Mouse (Mus musculus): ENCODE measurements around the gene Tmub1.

The Tmub1 gene

DNA sequence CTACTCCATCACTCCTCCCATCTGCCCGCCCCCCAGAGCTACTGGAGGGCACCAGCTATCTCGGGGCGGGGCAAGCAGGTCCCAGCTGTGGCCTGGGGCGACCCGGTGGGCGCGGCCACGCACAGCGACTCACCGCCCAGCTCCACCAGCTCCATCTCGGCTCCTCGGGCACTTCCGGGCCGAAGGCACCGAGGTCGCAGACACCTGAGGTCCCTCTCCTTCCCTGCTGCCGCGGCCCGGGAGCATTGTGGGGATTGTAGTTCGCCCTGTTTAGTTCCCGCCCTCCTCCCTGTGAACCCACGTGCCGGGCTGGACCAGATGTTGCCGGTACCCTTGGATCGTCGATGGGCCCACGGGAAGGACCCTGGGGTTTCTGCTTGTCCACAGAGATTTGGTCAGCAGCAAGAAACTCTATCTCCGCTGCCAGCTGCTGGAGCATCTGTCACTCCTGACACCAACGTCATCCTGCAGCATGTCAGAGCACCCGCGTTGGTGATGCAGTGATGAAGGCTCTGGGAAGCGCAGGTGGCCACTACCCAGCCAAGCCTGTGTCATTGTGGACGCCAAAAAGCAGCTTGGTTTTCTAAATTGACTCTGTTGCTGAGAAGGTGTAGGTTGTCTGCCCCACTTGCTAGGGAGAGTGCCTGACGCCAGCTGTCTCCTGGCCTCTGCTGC is at the start of gene Tmub1:
Tmub1 (minus strand) TSS at position 231 of the 675 bp plus-strand sequence.
- DNase-seq (ENCODE audit: low spot score), result peak; percentile 77

- DNase-seq (ENCODE audit: low spot score), result peak; percentile 49
Measured at GRCm38 (mm10) chr5:24496756-24497155, 49.1 kb upstream of the Tmub1 start.

DNA sequence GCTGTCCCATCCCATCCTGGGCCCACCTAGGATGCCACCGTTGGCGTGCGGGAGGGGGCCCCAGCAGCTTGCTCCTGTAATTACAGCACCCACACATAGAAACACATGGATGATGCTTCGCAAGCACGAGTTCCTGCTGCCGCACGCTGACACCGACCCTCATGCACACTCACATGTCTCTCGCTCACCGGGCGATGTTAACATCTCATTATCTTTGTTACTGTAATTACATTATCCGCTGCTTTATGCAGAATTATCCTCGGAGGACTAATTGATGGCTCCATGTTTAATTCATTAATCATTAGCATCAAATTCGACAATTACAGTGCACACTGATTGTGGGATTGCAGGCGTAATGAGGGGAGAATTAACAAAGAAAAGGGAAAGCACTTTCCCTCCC is 47.4 kb upstream of the Tmub1 start:
- DNase-seq (ENCODE audit: low spot score), result no peak

GRCm38 (mm10) chr5:24492546-24493285 is 45.1 kb upstream of the Tmub1 start:
- no peak for DNase-seq (ENCODE audit: low spot score)

DNA sequence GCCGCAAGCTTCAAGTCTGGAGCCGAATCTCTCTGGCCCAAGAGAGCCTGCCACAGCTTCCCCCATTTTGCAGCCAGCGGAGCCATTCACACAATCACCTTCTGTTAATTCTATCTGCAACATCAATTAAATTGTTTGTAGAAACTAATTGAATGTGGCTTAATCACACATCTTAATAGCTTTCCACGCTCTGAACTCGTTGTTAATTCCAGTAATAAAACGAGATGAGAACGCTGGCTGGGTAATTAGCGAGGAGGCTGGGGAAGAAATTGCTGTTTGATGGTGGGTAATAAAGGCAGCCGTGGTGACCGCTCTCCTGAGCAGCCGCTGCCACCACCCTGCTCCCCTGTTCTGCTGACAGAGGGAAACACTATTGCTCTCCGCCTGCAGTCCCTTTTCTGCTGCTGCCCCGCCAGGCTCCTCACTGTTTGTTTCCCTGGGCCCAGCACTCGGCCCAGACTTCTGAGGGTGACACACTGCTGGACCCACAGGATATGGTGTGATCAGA is 42.8 kb upstream of the Tmub1 start:
- no peak for DNase-seq (ENCODE audit: low spot score)

GRCm38 (mm10) chr5:24486738-24487137 is 39.1 kb upstream of the Tmub1 start:
- no peak for DNase-seq (ENCODE audit: low spot score)

- peak; percentile 92 for DNase-seq (ENCODE audit: low spot score)
Measured at GRCm38 (mm10) chr5:24486097-24486496, 38.4 kb upstream of the Tmub1 start.

DNA sequence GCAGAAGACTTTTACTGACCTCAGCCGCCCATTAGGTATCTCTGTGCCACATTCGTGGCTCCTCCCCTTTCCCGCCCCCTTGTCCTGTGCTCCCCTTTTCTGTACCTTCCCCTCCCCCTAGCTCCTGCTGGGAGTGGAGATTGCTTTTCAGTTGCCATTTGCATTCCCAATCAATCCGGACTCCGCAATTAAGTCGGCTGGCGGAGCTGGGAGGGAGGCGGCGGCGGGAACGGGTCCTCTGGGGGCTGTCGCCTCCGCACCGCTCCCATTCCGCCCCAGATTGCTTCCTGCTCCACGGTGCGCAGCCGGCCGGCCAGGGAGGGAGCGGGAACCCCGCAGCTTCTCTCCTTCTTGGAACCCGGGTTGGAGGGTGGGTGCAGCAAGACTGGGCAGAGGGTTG is 37.3 kb upstream of the Tmub1 start:
- DNase-seq (ENCODE audit: low spot score), result peak; percentile 44

- peak; percentile 87 for DNase-seq (ENCODE audit: low spot score)
Measured at GRCm38 (mm10) chr5:24483326-24483725, 35.7 kb upstream of the Tmub1 start.

DNA sequence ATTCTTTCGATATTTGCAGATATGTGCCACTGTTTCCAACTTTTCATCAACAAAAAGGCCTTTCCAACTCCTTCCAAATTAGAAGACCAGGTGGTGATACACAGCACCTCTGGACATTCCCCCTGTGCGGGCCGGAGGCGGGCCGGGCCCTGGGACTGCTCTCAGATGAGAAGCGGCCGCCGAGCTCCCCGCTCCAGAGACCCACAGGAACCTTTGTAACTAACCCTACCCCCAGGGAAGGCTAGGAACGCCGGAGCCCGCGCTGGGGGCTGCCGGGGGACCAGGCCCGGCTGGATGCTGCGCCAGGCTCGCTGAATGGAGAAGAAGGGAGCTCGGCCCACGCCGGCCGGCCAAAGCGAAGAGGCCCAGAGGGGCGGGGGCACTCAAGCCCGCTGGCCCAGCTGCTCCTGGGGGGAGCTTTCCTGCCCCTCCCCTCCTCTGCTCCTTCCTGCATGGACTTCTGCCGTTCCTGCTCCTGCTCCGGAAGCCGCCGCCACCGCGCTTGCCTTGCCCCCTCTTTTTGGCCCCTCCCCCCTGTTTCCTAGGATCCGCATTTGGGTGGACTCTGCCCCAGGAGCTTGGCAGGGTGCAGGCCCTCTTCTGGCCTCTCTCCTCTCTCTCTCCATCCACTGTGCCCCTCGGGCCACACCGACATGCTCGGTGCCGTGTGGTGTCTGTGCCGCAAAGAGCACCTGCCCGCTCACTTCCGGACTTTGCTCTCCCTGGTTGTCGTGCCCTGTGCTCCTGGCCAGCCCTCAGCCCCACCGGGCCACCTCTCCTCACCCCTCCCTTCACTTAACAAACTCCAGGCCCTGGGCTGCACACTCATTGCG is 34.8 kb upstream of the Tmub1 start:
- no peak for DNase-seq (ENCODE audit: low spot score)

GRCm38 (mm10) chr5:24481647-24482046 is 34.0 kb upstream of the Tmub1 start:
- DNase-seq (ENCODE audit: low spot score), result peak; percentile 90

DNA sequence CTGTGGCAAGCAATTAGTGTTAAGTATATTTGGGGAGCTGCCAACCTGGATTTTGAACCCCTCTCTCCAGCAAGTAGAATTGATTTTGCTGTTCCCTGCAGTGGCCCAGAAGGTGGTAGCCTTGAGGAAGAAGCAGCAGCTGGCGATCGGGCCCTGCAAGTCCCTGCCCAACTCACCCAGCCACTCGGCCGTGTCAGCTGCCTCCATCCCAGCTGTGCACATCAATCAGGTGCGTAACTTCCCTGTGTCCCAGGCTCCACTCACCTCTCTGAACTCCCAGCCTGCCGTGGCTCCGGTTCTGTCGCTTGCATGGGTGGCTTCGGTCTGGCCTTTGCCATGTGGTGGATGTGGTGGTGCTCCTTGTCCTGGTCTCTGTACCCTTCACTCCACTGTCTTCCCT is 30.3 kb upstream of the Tmub1 start:
- no peak for DNase-seq (ENCODE audit: low spot score)

- no peak for DNase-seq (ENCODE audit: low spot score)
Measured at GRCm38 (mm10) chr5:24475476-24476241, 28.0 kb upstream of the Tmub1 start.

GRCm38 (mm10) chr5:24474723-24475261 is 27.1 kb upstream of the Tmub1 start:
- peak; percentile 47 for DNase-seq (ENCODE audit: low spot score)

DNA sequence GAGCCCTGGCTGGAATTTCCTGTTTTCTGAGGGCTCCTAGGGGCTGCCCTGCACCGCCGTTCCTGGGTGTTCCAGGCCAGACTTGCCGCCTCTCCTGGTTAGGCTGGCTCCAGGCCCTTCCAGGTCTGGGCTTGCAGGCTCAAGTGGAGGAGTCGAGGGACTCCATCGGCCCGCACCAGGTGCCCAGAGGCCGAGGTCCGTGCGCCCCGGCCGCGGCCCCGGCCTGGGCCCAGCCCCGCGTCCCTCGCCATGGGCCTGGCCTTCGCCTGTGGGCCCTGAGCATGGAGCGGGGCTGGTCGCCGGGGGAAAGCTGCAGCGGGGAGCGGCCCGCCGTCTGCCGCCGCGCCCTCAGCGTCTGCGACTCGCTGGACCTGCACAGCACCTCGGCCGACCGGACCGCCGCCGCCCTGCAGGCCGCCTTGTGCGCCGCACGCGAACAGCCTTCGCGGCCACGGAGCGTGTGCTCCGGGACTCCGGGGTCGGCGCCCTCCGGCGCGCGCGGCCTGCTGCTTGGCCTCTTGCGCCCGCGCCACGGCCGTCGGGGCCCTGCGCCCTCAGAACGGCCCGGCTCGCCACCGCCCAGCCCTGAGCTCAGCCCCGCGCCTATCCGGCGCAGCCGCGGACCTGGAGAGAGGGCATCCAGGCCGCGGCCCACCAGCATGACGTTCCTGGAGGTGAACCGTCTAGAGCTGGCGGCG is 26.5 kb upstream of the Tmub1 start:
- no peak for DNase-seq (ENCODE audit: low spot score)

DNA sequence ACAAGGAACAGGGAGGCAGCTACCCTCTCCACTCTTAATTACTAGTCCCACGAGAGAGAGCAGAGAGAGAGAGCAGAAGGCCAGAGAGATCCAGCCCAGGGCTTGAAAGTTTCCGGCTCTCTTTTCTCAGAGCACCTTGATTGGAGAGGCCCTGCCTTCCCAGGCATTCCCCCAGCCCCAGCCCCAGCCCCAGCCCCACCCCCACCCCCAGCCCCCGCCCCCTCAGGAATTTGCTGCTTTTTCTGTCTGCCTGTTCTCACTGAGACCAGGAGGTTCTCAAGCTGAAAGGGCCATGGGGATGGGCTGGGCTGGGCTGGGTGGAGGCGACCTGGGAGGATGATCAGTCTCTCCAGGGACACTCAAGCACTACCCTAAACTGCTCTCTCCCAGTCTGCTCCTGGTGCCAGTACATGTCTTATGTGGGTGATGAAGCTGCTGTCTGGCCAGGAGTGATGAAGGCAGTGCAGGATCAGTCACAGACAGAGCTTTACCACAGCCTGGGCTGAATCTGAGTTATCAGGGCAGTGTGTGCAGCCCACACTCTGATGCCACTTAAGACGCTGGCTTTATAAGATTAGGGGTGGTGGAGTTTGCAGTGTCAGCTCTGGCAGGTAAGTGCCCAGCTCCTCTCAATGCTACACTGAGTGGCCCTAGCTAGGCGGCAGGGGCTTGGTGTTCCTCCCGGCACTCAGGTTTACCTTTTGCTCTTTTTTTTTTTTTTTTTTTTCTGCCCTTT is 25.4 kb upstream of the Tmub1 start:
- DNase-seq (ENCODE audit: low spot score), result no peak

GRCm38 (mm10) chr5:24470600-24470999 is 22.9 kb upstream of the Tmub1 start:
- DNase-seq (ENCODE audit: low spot score), result peak; percentile 91

DNA sequence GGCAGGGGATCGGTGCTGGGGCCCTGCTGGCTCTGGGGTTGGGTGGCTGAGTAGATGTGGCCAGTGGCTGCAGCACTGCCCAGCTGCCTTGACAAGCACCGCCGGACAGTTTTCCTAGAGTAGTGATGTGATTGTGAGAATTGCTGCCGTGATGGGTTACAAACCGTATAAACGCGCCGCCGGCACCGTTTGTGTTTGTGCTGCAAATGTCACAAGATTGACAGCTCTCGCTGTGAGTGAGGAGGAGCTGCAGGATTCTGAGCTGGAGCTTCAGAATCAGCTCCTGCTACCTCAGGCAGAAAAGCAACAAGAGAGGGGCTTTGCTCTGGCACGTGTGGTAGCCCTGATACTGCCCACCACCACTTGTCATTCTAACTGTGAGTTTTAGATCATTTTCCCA is 19.1 kb upstream of the Tmub1 start:
- no peak for DNase-seq (ENCODE audit: low spot score)

DNA sequence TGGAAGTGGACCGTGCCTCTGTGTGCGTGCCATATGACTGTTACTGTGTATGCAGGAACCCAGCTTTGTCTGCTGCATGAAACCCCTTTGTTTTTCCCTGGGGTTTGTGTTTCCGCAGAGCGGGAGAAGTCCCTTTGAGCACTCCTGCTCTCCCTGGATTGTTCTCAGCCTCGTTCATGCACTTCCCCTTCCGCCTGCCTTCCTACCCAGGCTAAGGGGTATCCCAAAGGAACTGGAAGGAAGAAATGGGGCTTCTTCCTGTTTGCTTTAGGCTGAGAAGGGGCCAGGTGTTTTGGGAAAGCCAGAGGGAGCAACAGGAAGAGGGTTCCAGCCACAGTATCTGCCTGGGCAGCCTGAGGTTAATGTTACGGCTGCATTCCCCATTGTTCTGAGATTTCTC is 8.0 kb upstream of the Tmub1 start:
- DNase-seq (ENCODE audit: low spot score), result no peak

- no peak for DNase-seq (ENCODE audit: low spot score)
Measured at GRCm38 (mm10) chr5:24455076-24455475, 7.4 kb upstream of the Tmub1 start.
